Mouse (Mus musculus): ENCODE results near the gene Tpcn1.

Gene Tpcn1

DNA sequence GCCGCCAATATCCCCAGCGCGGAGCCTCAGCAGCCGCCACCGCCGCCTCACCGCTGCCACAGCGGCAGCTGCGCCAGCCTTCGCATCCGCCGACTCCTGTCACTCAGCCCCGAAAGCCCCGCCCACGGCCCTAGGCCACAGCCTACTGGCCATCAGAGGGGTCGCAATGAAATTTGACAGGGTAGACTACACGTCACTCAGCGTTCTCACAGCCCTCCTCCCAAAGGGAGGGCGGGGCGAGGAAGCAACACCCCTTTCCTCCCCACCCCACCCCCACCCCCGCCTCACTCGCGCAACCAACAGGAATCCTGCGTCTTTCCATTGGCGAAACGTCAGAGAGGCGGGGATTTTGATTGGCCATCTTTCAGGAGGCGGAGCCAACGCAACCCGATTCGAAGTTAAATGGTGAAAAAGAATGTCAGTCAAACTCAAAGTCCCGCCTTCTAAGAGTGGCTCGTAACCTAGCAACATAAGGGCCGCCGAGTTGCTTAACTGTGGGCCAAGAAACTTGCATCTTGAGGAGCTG lies at the start of gene Tpcn1, which contains the start of gene Iqcd:
TSS of gene Tpcn1 (minus strand) at position 105 of the 526 bp plus-strand sequence.
TSS of gene Iqcd (plus strand) at position 448 of the 526 bp plus-strand sequence.
- CTCF ChIA-PET, result interaction anchor here in 3 of 4 experiments (0.6 to 9.6 kb wide), 19 partner anchors 10 to 495 kb away, joined by 3 to 103 read pairs (median 4); partner anchors contain the start of genes Cfap73 (in 1 of the 3), Plbd2 (in 1 of the 3) and Slc8b1 (in 1 of the 3)
- POLR2A ChIA-PET, result interaction anchor here in 3 of 4 experiments (0.5 to 3.0 kb wide), 25 partner anchors 9 to 224 kb away, joined by 3 to 23 read pairs (median 5); partner anchors contain the start of genes Slc8b1 (in 2 of the 3), Ddx54 (in 1 of the 3), Oas1c (in 1 of the 3) and Plbd2 (in 1 of the 3)

DNA sequence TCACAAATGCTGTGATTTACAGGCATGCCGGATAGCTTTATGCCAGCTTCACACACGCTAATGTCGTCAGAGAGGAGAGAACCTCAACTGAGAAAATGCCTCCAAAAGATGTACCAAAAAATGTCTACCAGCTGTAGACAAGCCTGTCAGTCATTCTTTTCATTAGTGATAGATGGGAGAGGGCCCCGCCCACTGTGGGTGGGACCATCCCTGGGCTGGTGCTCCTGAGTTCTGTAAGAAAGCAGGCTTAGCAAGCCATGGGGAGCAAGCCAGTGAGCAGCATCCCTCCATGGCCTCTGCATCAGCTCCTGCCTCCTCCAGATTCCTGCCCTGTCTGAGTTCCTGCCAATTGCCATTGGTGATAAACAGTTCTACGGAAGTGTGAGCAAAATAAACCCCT lies 47.2 kb upstream of the Tpcn1 start:
- POLR2A ChIA-PET, result interaction anchor here in 2 of 4 experiments (0.8 to 2.5 kb wide), 5 partner anchors 10 to 125 kb away, joined by 3 to 10 read pairs (median 3); no protein-coding TSS in a partner anchor
- CTCF ChIA-PET, result interaction anchor here (0.6 to 9.3 kb wide), 10 partner anchors 12 to 222 kb away, joined by 3 to 93 read pairs (median 4); partner anchors contain the start of gene Rasal1 (in 1 of the 4)

DNA sequence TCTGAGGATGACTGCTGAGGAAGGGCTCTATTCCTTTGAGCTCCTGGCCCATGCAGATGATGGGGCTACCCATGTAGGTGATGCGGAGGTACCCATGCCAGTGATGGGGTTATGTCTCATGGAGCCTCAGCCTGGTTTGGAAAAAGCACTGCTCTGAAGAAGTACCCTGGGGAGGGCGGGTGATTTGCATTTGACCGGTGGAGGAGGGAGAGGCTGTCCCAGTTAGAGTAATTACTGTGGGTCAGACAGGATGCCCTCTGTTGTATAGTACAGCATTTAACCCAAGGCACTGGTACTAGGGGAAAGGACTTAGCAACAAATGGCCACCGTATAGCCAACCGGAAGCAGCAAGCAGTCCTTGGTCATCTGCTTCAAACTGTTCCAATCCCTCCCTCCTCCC lies 46.4 kb upstream of the Tpcn1 start:
- CTCF ChIA-PET, result interaction anchor here (0.5 to 9.3 kb wide), 11 partner anchors 9 to 160 kb away, joined by 3 to 93 read pairs (median 5); partner anchors contain the start of gene Oas1e (in 1 of the 4)
- POLR2A ChIA-PET, result interaction anchor here in 3 of 4 experiments (0.6 to 2.5 kb wide), 5 partner anchors 9 to 98 kb away, joined by 3 to 10 read pairs (median 3); partner anchors contain the start of genes Ddx54 (in 1 of the 3) and Rita1 (in 1 of the 3)

DNA sequence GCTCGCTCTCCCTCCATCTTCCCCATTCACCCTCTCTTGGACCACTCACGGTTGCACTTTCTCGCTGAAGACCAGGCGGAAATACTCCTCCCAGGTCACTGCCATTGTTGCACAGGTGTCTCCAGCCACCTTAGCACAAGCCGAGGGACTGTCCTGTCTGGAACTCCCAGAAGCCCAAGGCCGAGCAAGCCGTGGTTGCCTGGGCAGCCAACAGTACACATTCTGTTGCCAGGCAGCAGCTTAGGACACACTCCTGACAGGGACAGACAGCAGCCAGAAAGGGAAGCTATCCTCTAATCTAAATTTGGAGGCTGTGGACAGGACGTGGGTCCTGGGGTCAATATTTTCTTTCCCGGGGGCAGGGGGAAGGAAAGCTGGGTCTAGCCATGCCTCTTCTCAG lies 45.7 kb upstream of the Tpcn1 start, which contains the start of gene Cfap73:
TSS of gene Cfap73 (minus strand) at position 105 of the 400 bp plus-strand sequence.
- POLR2A ChIA-PET, result interaction anchor here in 3 of 4 experiments (0.7 to 2.5 kb wide), 6 partner anchors 8 to 37 kb away, joined by 3 to 10 read pairs (median 4); partner anchors contain the start of genes Ddx54 (in 1 of the 3) and Rita1 (in 1 of the 3)
- CTCF ChIA-PET, result interaction anchor here in 3 of 4 experiments (0.5 to 9.3 kb wide), 11 partner anchors 9 to 161 kb away, joined by 3 to 93 read pairs (median 5); partner anchors contain the start of genes Oas1e (in 1 of the 3) and Tpcn1 (in 1 of the 3)

DNA sequence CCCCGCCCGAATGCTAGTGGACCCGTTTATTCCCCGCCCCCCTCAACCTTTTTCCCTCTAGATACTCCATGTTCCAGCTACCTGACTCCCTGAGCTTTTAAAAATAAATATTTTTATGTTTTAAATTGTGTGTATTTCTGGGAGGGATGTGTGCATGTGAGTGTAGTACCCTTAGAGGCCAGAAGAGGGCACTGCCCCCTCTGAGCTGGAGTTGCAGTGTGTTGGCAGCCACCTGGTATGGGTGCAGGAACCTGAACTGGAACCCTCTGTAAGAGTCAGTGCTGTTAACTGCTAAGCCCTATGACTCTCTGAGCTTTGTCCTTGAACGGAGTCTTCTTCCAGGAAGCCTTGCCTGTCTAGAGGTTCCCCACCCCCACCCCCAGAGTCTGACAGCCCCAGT lies 43.4 kb upstream of the Tpcn1 start:
- POLR2A ChIA-PET, result interaction anchor here in 2 of 4 experiments (0.7 to 3.0 kb wide), 22 partner anchors 10 to 136 kb away, joined by 3 to 24 read pairs (median 4); no protein-coding TSS in a partner anchor
- CTCF ChIA-PET, result interaction anchor here (0.6 to 9.3 kb wide), 32 partner anchors 10 to 1072 kb away, joined by 3 to 93 read pairs (median 4); partner anchors contain the start of gene Rasal1 (in 1 of the 4)

DNA sequence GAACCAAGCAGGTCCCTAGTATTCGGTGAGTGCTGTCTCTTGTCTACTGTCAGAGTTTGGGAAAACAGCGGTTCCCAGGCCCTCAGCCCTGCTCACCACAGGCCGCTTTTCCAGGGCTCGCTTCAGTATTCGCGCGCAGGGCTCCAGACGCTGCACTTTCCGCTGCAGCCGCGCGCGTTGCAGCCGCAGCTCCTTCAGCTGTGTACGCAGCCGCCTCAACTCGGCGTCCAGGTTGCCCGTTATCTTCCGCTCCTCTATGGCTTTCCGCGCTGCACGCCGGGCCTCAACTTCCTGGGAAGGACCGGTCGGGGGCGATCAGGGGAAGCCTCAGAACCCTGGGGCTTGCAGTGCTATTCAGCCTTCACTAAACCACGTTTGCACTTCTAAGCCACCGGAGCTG lies 42.7 kb upstream of the Tpcn1 start:
- POLR2A ChIA-PET, result interaction anchor here in 2 of 4 experiments (0.9 to 3.0 kb wide), 17 partner anchors 10 to 137 kb away, joined by 3 to 24 read pairs (median 4); no protein-coding TSS in a partner anchor
- CTCF ChIA-PET, result interaction anchor here (0.6 to 9.3 kb wide), 19 partner anchors 9 to 191 kb away, joined by 3 to 93 read pairs (median 4); partner anchors contain the start of gene Rasal1 (in 1 of the 4)

DNA sequence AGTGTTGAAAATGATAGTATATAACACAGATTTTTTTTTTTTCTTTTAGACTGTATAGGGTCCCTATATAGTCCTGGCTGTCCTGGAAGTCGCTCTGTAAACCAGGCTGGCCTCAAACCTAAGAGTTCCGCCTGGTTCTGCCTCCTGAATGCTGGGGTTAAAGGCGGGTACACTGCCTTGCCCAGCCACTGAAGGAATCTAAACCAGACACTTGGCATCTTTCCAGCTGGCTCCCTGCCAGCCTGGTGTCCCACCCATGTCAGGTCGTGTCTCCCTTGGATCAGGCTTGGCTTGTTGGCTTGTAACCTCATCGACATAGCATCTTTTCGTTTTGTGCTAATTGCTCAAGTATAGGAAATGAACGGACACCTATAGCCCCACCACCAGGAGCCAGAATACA lies 40.2 kb upstream of the Tpcn1 start:
- CTCF ChIA-PET, result interaction anchor here in 2 of 4 experiments (0.7 to 9.3 kb wide), 4 partner anchors 8 to 86 kb away, joined by 3 to 93 read pairs (median 31); no protein-coding TSS in a partner anchor
- POLR2A ChIA-PET, result interaction anchor here in 1 of 4 experiments (1.3 to 2.7 kb wide), 2 partner anchors 12 to 15 kb away, joined by 3 to 16 read pairs; no protein-coding TSS in a partner anchor

DNA sequence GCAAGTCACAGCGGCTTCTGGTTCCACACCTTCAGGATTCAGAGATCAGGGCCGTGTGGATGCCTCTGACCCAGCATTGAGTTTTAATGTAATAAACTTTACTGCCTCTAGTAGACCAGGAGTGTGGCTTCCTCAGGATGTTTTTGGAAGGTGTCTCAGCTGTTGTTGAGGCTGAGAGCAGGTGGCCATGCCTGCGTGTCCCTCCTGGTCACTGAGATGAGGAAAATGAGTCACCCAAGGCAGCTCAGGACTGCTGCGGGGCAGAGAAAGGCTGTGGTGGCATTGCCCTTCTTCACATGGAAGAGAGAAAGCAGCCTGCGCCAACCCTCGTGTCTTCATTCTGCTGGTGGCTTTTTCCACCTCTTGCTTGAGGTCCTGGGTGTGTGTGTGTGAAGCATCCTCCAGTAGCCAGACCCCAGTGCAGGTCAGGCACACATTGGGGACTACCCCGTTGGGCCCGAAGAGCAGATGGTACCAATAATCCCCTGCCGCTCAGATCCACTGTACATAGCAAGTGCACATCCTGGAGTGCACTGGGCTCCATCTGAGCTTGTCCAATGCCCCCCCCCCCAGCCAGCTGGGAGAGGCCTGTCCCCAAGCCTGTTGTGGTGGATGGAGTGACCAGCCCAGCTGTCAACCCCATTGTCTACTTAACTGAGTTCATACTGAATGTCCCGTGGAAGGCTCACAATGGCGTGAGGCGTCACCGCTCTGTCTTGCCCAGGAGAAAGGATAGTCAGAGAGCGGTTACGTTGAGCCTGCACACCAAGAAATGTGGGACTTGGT lies 39.2 kb upstream of the Tpcn1 start:
- CTCF ChIA-PET, result interaction anchor here in 3 of 4 experiments (0.7 to 9.3 kb wide), 8 partner anchors 9 to 135 kb away, joined by 3 to 55 read pairs (median 6); partner anchors contain the start of gene Rasal1 (in 2 of the 3)
- POLR2A ChIA-PET, result interaction anchor here in 3 of 4 experiments (0.5 to 2.7 kb wide), 16 partner anchors 9 to 154 kb away, joined by 3 to 16 read pairs (median 4); partner anchors contain the start of genes Rasal1 (in 1 of the 3) and Tpcn1 (in 1 of the 3)

DNA sequence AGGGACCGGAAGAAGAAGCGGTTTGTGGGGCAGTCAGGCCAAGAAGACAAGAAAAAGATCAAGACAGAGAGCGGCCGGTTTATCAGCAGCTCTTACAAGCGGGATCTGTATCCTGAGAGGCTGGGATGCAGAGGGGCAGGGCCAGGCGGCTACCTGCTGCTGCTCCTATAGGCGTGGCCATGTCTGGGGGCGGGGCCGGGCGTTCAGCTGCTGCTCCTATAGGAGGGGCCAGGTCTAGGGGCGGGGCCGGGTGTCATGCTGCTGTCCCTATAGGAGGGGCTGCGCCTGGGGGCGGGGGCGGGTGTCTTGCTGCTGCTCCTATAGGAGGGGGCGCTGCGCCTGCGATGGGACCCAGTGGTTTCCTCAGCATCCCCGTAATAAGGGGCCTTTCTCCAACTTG lies 37.9 kb upstream of the Tpcn1 start:
- ChIA-PET CTCF (interaction anchor here (0.5 to 9.3 kb wide), 39 partner anchors 7 to 1817 kb away, joined by 3 to 55 read pairs (median 4); partner anchors contain the start of gene Rasal1 (in 2 of the 4)), POLR2A (interaction anchor here (0.6 to 2.7 kb wide), 39 partner anchors 7 to 366 kb away, joined by 3 to 16 read pairs (median 3); partner anchors contain the start of genes Tpcn1 (in 2 of the 4), Iqcd (in 1 of the 4), Oas1c (in 1 of the 4) and Plbd2 (in 1 of the 4))

DNA sequence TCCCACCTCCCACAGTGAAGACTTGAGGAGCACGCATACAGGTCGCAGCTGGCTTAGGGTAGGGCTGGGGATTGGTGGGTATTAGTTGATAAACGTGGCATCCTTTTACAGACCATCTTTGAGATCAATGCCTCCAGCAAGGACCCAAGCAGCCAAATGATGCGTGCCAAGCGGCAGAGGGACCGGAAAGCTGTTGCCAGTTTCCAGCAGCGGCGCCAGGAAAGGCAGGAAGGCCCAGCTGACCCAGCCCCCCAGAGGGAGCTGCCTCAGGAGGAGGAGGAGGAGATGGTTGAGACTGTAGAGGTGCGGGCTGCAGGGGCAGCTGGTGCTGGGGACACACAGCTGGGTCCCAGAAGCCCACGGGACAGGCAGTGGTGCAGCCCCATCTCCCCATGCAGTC lies 36.0 kb upstream of the Tpcn1 start:
- POLR2A ChIA-PET, result interaction anchor here in 1 of 4 experiments (0.8 to 1.2 kb wide), 5 partner anchors 9 to 111 kb away, joined by 3 to 6 read pairs (median 3); no protein-coding TSS in a partner anchor
- CTCF ChIA-PET, result interaction anchor here in 2 of 4 experiments (1.0 to 2.3 kb wide), 3 partner anchors 9 to 25 kb away, joined by 3 to 12 read pairs (median 3); no protein-coding TSS in a partner anchor

DNA sequence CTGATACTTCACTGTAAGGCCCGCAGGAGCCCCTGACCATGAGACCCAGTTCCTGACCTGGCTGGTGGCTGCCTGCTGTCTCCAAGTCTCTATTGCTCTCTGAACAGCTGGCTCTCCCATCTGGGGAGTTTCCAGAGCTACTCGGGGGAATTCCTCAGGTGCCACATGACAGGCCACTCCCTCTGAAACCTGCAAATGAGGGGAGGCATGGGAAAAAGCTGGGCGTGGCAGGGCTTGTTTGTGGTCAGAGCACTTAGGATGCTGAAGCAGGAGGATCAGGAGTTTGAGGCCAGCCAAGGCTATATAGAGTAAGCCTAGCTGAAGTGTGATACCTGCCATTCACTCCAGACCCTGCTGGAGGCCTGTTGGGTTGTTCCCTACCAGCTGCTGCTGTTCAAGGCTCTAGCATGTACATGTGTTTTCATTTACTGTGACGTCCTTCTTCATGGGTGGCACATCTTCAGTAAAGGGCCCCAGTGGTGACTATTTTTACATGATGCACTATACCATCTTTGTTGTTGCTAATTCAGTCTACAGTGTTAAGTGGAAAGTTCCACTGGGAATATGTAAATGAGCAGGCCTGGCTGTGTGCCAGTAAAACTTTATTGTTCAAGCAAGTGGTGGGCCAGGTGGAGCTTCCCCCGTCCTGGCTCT lies 33.9 kb upstream of the Tpcn1 start:
- CTCF ChIA-PET, result interaction anchor here (0.5 to 8.6 kb wide), 24 partner anchors 9 to 194 kb away, joined by 3 to 214 read pairs (median 8); partner anchors contain the start of genes Rasal1 (in 3 of the 4) and Cfap73 (in 2 of the 4)
- POLR2A ChIA-PET, result interaction anchor here in 3 of 4 experiments (0.7 to 4.8 kb wide), 18 partner anchors 9 to 321 kb away, joined by 3 to 32 read pairs (median 4); partner anchors contain the start of gene Rasal1 (in 1 of the 3)

DNA sequence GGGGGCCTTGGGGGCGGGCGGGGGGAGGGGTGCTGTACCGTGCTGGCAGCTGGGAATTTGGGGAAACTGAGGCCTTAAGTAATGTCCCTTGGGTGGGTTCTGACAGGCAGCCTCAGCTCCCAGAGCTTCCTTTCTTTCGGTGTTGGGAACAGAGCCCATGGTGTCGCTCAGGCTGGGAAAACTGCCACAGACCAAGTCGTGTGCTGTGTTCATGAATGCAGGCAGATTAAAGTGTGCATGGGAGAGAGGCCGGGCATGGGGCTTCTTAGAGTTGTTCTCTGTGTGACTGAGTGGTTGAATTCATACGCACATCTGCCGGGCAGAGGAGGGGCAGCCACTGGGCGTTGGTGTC lies 33.3 kb upstream of the Tpcn1 start:
- CTCF ChIA-PET, result interaction anchor here (0.5 to 8.6 kb wide), 39 partner anchors 8 to 285 kb away, joined by 3 to 214 read pairs (median 7); partner anchors contain the start of genes Rasal1 (in 3 of the 4), Cfap73 (in 2 of the 4), Oas1a (in 1 of the 4) and Oas1e (in 1 of the 4)
- POLR2A ChIA-PET, result interaction anchor here in 3 of 4 experiments (0.7 to 4.8 kb wide), 24 partner anchors 8 to 321 kb away, joined by 3 to 32 read pairs (median 4); partner anchors contain the start of genes Oas2 (in 1 of the 3) and Rasal1 (in 1 of the 3)

DNA sequence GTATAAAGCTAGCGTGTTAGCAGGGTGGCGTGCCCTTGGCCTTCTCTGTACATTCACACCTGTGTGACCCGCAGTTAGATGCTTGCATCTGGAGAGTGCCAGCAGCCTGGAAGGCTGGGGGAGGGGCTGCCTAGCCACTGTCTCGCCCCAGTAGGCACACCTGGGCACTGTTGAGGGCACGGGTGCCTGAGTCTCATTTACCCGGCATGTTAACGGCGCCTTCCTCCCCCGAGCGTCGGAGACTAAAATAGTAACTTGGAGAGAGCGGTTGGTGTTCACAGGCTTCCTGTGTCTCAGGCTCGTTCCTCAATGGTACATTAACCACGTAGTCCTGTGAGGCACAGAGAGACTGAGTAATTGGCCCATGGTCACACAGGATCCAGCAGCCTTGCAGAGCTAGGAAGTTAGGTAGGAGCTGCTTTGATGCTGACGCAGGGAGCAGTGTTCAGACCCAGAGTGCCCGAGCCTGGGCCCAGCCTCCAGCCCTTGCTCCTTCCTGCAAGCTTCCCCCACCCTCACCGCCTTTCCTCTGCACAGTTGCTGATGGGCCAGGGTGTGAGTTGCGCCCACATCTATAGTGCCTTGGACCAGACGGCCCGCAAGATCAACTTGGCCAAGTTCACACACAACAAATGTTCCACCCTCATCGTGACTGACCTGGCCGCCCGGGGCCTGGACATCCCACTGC lies 32.7 kb upstream of the Tpcn1 start:
- ChIA-PET POLR2A (interaction anchor here (0.5 to 4.8 kb wide), 40 partner anchors 8 to 160 kb away, joined by 3 to 32 read pairs (median 5); partner anchors contain the start of genes Oas2 (in 2 of the 4) and Rasal1 (in 1 of the 4)), CTCF (interaction anchor here (0.5 to 8.6 kb wide), 79 partner anchors 8 to 286 kb away, joined by 3 to 214 read pairs (median 6); partner anchors contain the start of genes Rasal1 (in 3 of the 4), Cfap73 (in 2 of the 4), Oas1a (in 2 of the 4) and Oas1c (in 2 of the 4))

DNA sequence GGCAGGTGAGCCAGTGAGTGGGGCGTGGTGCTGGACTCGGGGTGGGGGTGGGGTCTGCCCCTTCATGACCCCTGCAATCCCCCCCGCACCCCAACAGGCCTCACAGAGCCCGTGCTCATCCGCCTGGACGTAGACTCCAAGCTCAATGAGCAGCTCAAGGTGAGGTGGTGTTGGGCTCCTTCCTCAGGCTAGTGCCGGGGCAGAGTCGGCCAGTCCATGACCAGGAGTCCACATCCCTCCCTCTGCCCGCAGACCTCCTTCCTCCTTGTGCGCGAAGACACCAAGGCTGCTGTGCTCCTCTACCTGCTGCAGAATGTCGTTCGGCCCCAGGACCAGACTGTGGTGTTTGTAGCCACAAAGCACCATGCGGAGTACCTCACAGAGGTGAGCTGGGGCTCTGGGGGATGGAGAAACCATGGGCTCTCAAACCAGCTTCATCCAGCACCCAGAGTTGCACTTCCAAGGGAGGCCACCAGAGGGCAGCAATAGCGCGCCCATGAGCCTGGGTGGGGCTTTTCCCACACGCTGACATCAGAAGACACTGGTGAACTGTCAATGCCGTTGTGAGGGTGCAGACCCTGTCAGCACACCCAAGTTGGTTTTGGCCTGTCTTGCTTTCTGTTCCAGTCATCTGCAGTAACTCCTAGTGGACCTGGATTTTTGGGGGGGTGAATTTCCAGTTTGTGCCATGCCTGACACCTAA lies 32.1 kb upstream of the Tpcn1 start:
- ChIA-PET POLR2A (interaction anchor here (0.5 to 4.8 kb wide), 39 partner anchors 10 to 980 kb away, joined by 3 to 32 read pairs (median 5); partner anchors contain the start of genes Oas2 (in 2 of the 4) and Rasal1 (in 1 of the 4)), CTCF (interaction anchor here (0.5 to 8.6 kb wide), 110 partner anchors 9 to 1484 kb away, joined by 3 to 214 read pairs (median 5); partner anchors contain the start of genes Rasal1 (in 3 of the 4), Cfap73 (in 2 of the 4), Oas1c (in 2 of the 4) and Oas2 (in 2 of the 4))

DNA sequence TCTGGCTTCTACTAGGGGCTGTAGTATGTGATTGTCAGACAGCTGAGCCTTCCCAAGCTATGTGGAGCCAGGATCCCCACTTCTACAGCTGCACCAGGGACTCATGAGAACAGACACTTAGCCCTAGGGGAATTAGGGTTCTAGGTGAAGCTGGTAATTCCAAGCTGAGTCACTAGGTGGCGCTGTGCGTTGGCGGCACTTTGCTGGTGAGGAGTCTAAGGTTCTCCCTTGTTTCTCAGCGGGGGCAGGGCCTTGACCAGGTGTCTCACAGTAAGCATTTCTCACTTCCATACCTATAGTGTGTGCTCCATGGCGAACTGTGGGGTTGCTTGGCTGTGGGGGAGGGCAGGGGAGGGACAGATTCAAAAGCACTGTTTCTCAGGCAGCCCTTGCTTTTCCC lies 30.7 kb upstream of the Tpcn1 start:
- POLR2A ChIA-PET, result interaction anchor here in 3 of 4 experiments (0.5 to 4.8 kb wide), 33 partner anchors 8 to 177 kb away, joined by 3 to 32 read pairs (median 4); partner anchors contain the start of genes Rasal1 (in 2 of the 3), Slc8b1 (in 2 of the 3) and Oas2 (in 1 of the 3)

More for the DNA sequence above, 30.7 kb upstream of the Tpcn1 start:
- CTCF ChIA-PET, result interaction anchor here (0.6 to 8.6 kb wide), 82 partner anchors 9 to 556 kb away, joined by 3 to 214 read pairs (median 5); partner anchors contain the start of genes Rasal1 (in 3 of the 4), Cfap73 (in 2 of the 4), Iqcd (in 2 of the 4) and Oas2 (in 2 of the 4)

All from embryonic stem cell, embryonic (primary cell).